Mouse (Mus musculus) left cerebral cortex, adult 18-20 months (tissue): ENCODE measurements around the gene Gabrg3. TPM values are rescaled to one million over a fixed set of nuclear protein-coding genes. Genes with fewer than 3 reads are reported as not detected.

Source experiments
- DNase-seq, 2 experiments: peaks; one replicate each; pipeline ENCODE4 v3.0.0; 2021 to 2022; ENCODE audit warnings: low spot score in 2 of 2, mixed read lengths in 1 of 2
- long read RNA-seq, 2 experiments: library from polyadenylated mRNA; stranded (forward); transcript quantifications; one replicate each; pipeline ENCODE4 v2.0.0; 2021
- total RNA-seq, 2 experiments: library from RNA; stranded (reverse); gene quantifications; 2 replicates each; pipeline ENCODE4 v1.2.3; 2021

Gene Gabrg3
- 10 to 100 TPM; 16.0 to 17.4 TPM for total RNA-seq
- long read RNA-seq, experiment 1, partial matches to known transcripts: 1 of 4 reads
- long read RNA-seq, experiment 1, other reads (novel, unspliced or antisense): 2 of 4 reads
- long read RNA-seq, experiment 2, partial matches to known transcripts: 0 of 3 reads
- long read RNA-seq, experiment 2, other reads (novel, unspliced or antisense): 1 of 3 reads

DNA sequence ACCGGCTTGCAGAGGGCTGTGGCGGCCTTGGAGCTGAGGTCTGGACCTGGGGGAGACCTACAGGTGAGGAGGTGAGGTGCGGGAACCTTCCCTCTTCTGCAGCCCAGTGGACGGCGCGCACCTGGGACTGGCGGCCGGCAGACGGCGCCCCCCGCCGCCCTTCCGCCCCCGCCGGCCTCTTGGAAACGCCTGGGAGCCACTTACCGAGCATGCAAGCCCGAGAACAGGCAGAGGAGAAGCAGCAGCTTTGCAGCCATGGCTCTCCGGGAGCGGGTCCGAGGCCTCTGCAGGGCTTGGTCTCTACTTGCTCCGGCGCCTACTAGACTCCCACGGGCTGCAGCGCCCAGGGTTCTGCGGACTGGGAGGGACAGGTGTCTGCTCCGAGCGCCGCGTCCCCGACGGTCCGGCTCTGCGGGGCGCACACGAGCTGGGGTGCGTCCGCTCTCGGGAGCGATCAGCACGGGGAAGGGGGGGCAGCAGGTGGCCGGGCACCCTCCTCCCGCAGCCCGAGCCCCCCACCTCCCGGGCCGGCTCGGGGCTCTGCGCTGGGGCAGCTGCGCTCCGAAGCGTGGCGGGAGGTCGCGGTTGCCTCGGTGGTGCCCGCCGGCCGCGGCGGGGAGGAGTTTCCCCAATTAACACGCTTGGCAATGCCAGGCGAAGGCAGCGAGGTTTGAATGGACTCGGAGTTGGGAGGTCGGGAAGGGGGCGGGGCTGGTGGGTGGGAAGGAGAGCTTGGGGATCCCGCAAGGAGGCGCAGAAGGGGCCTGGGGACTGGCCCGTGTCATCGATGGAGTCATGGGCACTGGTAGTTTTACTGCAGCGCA, at the start of gene Gabrg3:
Gene Gabrg3 (minus strand): TSS at position 672 of the 824 bp plus-strand sequence.
- DNase-seq: peak; percentile 31 to 53

- no peak for DNase-seq
These were observed 35.7 kb upstream of the Gabrg3 start for GRCm38 (mm10) chr7:57422675-57423074.

GRCm38 (mm10) chr7:57421044-57421443, 34.1 kb upstream of the Gabrg3 start:
- no peak for DNase-seq

- no peak for DNase-seq
These were observed 32.4 kb upstream of the Gabrg3 start, which contains the start of gene Gabrb3 for GRCm38 (mm10) chr7:57419392-57419791. TSS of gene Gabrb3 (plus strand) at chr7:57419692.

DNA sequence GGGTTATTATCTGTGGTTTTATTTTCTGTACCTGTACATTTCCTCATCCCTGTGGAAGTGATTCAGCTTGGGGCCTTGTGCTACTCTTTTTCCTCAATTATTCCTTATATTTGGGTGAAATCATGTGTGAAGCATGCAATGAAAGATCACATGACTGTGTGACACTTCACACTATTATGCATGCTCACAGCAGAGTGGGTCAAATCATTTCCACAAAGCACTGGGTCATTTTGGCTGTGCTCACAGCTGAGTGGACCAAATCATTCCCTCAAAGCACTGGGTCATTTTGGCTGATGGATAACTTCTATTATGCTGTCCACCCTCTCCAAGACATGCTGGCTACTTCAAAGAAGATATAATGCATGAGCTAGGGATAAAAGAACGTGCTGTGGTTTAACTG, 25.9 kb upstream of the Gabrg3 start:
- no peak for DNase-seq

DNA sequence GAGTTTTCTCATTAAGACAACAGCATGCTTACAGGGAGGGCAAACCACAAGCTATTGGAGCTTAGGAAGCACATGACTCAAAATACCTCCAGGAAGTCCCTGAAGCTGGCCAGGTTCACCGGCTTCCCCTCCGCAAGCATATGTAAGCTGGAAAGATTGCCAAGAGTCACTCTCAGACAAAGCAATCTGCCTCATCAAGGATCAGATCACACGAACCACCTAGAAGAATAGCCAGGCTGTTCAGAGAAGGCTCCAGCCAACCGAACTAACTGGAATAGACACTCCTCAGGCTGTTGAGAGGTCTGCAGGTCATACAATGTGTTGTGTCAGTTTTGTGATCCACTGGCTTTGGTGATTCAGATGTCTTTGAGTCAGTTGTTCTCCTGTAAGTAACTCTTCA, 24.2 kb upstream of the Gabrg3 start:
- no peak for DNase-seq

- no peak for DNase-seq
These were observed 6.6 kb upstream of the Gabrg3 start for GRCm38 (mm10) chr7:57393551-57393950.

- peak in 1 of 2 experiments; percentile 36 for DNase-seq
These were observed 3.1 kb upstream of the Gabrg3 start for GRCm38 (mm10) chr7:57390046-57390445.

GRCm38 (mm10) chr7:57387341-57387654, 310 bp upstream of the Gabrg3 start:
- DNase-seq: no peak

DNA sequence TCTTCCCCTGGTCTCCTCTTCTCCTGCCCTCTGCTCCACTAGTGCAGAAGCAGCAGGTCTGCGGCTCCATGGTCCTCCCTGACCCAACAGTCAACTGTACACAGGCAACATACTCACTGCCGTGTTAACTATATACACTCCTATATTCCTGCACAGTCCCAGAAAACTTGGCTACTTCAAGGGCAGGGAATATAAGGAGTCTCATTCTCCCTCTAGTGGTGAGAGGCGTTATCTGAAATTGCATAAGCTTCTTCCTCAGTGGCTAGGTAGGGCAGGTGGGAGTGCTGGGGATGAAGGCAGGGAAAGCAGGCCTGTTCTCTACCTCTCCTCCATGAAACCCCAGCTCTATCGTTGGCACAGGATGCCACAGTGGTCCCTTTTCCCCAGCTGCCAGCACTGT, 2.9 kb downstream of the Gabrg3 start:
- DNase-seq: peak; percentile 41 to 42

DNA sequence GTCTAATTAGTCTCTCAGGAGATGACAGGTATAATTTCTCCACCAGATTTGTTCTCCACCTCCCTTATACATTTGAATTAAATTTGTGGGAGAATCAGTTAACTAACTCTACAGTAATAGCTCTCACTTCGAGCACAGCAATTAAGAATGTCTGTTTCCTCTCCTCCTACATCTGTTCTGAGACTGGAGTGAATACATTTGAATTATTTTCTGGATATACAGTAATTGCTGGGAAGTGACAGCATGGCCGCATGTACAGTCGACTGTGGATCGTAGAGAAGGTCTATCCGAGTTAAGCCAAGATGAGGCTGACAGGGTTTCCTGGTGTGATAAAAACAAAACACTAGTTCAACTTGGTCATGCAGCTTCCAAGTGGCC, 21.0 kb downstream of the Gabrg3 start:
- no peak for DNase-seq

- DNase-seq: no peak
These were observed 21.6 kb downstream of the Gabrg3 start for GRCm38 (mm10) chr7:57365134-57366012.

GRCm38 (mm10) chr7:57363812-57364211, 23.2 kb downstream of the Gabrg3 start:
- peak; percentile 4 to 20 for DNase-seq

DNA sequence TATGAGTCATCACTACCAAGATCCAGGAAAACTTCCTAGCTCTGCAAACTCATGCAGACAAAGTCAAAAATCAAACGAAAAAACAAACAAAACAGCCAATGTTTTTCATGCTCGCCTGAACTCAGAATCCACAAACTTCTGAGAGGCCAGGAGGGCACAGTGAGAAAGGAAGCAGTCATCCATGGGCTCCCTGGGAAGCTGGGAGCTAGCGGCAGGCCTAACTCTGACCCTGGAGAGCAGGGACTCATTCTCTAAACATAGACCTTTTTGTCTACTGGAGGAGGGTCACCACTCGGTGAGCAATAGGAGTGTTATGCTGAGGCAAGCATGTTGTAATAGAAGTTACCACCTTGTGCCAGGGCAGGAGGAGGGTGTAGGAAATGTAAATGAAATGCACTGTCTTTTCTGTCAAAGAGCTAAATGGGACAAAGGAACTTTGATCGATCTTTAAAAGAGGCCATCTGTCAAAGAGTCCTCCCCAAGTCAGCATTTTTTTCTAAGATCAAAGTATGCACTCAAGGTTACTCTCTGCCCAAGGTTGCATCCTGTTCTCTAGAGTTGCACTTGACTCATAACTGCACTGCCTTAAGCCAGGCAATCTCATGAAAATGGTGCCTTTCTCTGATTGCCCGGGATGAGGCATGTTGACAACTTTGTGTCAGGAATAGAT, 29.0 kb downstream of the Gabrg3 start:
- DNase-seq: no peak

GRCm38 (mm10) chr7:57356565-57357301, 30.3 kb downstream of the Gabrg3 start:
- peak; percentile 23 to 54 for DNase-seq

DNA sequence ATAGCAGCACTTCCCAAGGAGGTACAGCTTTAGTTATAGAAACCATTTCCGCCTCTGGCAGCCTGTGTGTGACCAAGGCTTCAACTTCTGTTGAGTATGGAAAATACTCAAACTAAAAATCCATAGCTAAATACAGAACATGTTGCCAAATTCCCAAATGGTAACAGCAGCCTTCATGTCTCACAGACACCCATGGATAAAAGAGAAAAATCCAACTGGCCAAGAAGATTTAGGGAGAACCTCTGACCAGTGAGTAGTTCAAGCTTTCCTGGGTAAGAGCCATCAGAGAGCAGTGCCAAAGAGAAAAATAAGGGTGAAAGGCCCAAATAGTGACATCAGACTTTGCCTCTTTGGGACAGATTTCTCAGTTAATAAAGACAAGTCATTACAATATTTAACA, 38.2 kb downstream of the Gabrg3 start:
- no peak for DNase-seq

DNA sequence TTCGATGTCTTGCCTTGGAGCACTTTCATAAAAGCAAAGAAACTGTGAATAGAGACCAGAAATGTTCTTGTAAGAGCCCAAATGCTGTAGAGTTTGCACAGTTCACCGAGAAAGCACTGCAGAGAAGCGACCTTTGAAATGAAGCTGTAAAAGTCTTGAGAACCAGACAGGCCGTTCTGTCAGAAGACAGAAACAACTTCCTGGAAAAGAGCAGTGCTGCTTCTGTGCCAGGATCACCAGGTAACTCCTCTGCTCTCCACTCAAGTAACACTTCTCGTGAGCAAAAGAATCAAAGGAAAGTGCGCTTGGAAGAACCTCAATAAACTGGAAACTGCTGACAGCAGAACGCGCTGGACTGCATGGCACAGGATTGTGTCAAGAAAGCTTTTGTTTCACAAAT, 45.1 kb downstream of the Gabrg3 start:
- no peak for DNase-seq

- no peak for DNase-seq
These were observed 55.8 kb downstream of the Gabrg3 start for GRCm38 (mm10) chr7:57331211-57331610.

GRCm38 (mm10) chr7:57330240-57330639, 56.7 kb downstream of the Gabrg3 start:
- DNase-seq: peak; percentile 6 to 15

DNA sequence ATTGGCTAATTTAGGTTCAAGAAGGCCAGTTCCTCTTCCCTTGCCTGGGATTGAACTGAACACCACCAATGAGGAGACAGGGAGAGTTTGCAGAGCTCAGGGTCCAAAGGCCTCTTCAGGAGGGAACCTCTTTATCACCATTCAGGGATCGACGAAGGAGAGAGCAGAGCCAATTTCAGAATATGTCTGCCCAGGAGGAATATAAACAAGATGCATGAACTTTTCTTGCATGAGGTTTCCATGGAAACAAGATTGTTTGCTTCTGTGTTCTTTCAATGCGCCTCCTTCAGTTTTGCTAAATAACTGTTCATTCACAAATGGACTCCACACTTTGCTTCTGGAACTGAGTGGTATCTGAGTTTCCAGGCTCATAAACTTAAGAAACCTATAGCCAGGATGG, 62.5 kb downstream of the Gabrg3 start:
- DNase-seq: no peak

DNA sequence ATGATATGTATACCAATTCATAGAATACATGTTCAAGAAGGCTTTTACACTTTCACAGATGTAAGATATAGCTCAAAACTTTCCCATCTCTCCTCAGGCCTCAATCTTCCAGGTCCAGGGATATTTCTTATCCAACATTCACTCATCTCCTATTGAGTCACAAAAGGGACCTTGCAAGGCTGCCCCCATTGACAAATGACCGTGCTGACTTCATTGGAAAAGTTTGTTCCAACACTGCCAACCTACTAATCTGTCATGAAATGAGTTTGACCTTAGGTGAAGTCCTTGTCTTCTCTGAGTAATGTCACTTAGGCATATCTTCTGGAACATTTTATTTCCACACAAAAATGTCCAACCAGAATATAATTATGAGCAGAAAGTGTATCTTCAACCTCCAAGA, 64.9 kb downstream of the Gabrg3 start:
- no peak for DNase-seq
